Mouse (Mus musculus) myocyte (in vitro differentiated cells): ENCODE measurements at regions not wholly inside any gene's neighbourhood (a gene's known extent, or its start where the extent isn't known, plus 50 kb on each side); places are given as distances from the start of the nearest gene placed in this dataset.

Source experiments
- POLR2A ChIP-seq: IDR thresholded peaks from one replicate; pipeline ENCODE4 v1.6.1; 2011; ENCODE audit warnings: low read depth, mild to moderate bottlenecking, control low read depth, moderate library complexity; ENCODE audit not compliant: insufficient read length
- POLR2AphosphoS2 ChIP-seq: IDR thresholded peaks from one replicate; pipeline ENCODE4 v1.6.1; 2011; ENCODE audit warnings: low read depth, control low read depth; ENCODE audit not compliant: insufficient read length
- TCF12 ChIP-seq: IDR thresholded peaks from one replicate; pipeline ENCODE4 v1.6.1; 2011; ENCODE audit warnings: mild to moderate bottlenecking, control low read depth; ENCODE audit not compliant: poor library complexity, insufficient read depth, severe bottlenecking

GRCm38 (mm10) chr15:6238755-6239154 is 60.8 kb upstream of the Dab2 start:
- no peak for TF ChIP-seq POLR2AphosphoS2
- TF ChIP-seq POLR2A: no peak
- no peak for TF ChIP-seq TCF12
